Mouse (Mus musculus) liver, postnatal 0 days (tissue): ENCODE data around the gene Plekha1. TPM values are rescaled to one million over a fixed set of nuclear protein-coding genes. Genes with fewer than 3 reads are reported as not detected.

Experiments used
- ATAC-seq: fragments of 200-750 bp; cut with Nextera tagmentation; 2 replicates; pipeline ENCODE4 v1.8.0; 2017; ENCODE audit warnings: mild to moderate bottlenecking, moderate library complexity
- DNase-seq: peaks from one replicate; pipeline ENCODE4 v3.0.0-alpha.2; 2016
- H3K27ac ChIP-seq: fragments of 300-500 bp; sonication (generic); 2 replicates; pipeline ENCODE4 v1.5.1; 2014; ENCODE audit warnings: antibody characterized with exemption, moderate library complexity, mild to moderate bottlenecking, low read depth
- H3K27me3 ChIP-seq: fragments of 300-500 bp; sonication (generic); 2 replicates; pipeline ENCODE4 v1.6.1; 2014; ENCODE audit warnings: low read length, control low read depth, mixed read lengths; ENCODE audit not compliant: insufficient read depth
- H3K36me3 ChIP-seq: fragments of 300-500 bp; sonication (generic); replicated peaks from 2 replicates; pipeline ENCODE4 v1.6.1; 2014; ENCODE audit warnings: mild to moderate bottlenecking, control low read depth, low read length, moderate library complexity, mixed read lengths; ENCODE audit not compliant: insufficient read depth
- H3K4me1 ChIP-seq: fragments of 300-500 bp; sonication (generic); 2 replicates; pipeline ENCODE4 v1.6.1; 2014; ENCODE audit warnings: antibody characterized with exemption, mild to moderate bottlenecking, control low read depth; ENCODE audit not compliant: insufficient read depth
- H3K4me2 ChIP-seq: fragments of 300-500 bp; sonication (generic); 2 replicates; pipeline ENCODE4 v1.6.1; 2014; ENCODE audit warnings: low read depth, mild to moderate bottlenecking, low read length, moderate library complexity, mixed read lengths
- H3K4me3 ChIP-seq: fragments of 300-500 bp; sonication (generic); 2 replicates; pipeline ENCODE4 v1.5.1; 2014; ENCODE audit warnings: low read depth, low read length
- H3K9ac ChIP-seq: fragments of 300-500 bp; sonication (generic); replicated peaks from 2 replicates; pipeline ENCODE4 v1.6.1; 2014; ENCODE audit warnings: mild to moderate bottlenecking, moderate library complexity
- H3K9me3 ChIP-seq: fragments of 300-500 bp; sonication (generic); 2 replicates; pipeline ENCODE4 v1.6.1; 2016; ENCODE audit warnings: mild to moderate bottlenecking, control low read depth, low read length, mixed read lengths
- CTCF ChIP-seq: sonication (generic); IDR thresholded peaks from 2 replicates; pipeline ENCODE4 v1.5.1; 2016; ENCODE audit warnings: antibody characterized with exemption, low read depth
- EP300 ChIP-seq: IDR thresholded peaks from 2 replicates; pipeline ENCODE4 v1.6.1; 2016; ENCODE audit warnings: antibody characterized with exemption, low read depth, mild to moderate bottlenecking
- WGBS: fragments of 180-500 bp; shearing (Covaris S2); extraction: QIAGEN DNeasy Blood & Tissue Kit; methylation state at CpG from one replicate; pipeline ENCODE4 v1.1.7; 2014; ENCODE audit not compliant: insufficient replicate concordance; 5-methylcytosine and 5-hydroxymethylcytosine counted together
- polyA plus RNA-seq: library from polyadenylated mRNA; unstranded; fragments of >200 nt; fragmentation: Nextera tagmentation; extraction: Ambion mirVana; gene quantifications from 2 replicates; pipeline ENCODE4 v1.2.1, GENCODE M21; 2015

Plekha1 gene
- polyA plus RNA-seq, result 12.8 and 15.8 TPM in 2 replicates

DNA sequence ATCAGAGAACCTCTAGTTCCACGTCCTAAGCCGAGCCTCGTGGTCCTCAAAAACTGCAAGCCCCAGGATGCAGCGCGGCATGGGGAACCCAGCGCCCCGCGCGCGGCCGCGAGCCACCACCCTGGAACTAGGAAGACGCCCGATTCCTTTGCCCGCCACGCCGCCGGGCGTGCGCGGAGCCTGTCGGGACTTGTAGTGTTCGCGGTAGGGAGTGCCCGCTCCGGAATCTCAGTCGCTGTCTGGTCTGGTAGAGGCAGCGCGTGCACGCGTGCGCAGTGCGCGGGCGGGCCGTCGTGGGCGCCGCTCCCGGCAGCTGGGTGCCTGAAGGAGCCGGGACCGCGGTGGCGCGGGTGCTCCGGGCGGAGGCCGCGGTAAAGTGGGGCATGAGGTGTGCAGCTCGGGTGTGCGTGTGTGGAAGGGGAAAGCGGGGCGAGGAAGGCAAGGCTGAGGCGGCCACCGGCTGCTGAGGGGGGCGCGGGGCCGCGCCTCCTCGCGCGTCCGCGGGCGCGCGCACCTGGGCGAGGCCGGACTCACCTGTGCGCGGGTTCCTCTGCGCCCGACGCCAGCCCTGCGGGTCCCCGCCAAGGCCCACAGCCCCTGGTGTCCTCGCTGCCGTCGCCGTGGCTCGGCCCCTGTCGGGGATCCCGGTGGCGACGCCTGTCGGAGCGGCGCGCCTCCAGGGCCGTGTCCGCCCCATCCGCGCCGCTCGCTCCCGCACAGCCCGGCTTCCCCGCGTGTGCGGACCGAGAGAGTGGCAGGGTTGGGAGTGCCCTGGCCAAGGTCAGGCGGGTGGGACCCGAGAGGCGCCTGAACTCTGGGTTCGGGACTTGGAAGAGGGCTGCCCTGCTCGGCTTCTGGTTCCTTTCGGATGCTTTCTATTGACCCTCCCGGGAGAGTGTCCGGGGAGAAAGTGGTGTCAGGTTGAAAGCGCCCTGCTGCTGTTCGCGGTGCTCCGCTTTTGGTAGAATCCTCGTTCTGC, at the start of gene Plekha1:
Plekha1 (plus strand) TSS at position 144 of the 979 bp plus-strand sequence.
- TF ChIP-seq EP300 (no peak; the same call in 1 of the 2 replicates), CTCF (no peak)

GRCm38 (mm10) chr7:130816243-130816642, 49.3 kb upstream of the Plekha1 start:
- Histone ChIP-seq H3K4me2 (no peak overlapping the region), H3K4me3 (no peak overlapping the region), H3K9me3 (no peaks in the 10 kb centered on the region), H3K36me3 (no peaks in the 10 kb centered on the region), H3K27ac (no peak overlapping the region), H3K4me1 (0 out of 2 replicates have a peak, but pooled peaks cover 4% of the 10 kb centered on the region), H3K27me3 (no peaks in the 10 kb centered on the region), H3K9ac (no peak overlapping the region)
- TF ChIP-seq CTCF (no peak), EP300 (no peak)
- WGBS, result 52% methylated on average over 7 of the region's 7 CpGs
- DNase-seq (no peak), ATAC-seq (no peak)

More for the DNA sequence above, at the start of gene Plekha1:
- Histone ChIP-seq H3K9ac (peak within 1 kb of the TSS; percentile 83), H3K27me3 (no peaks in the 10 kb centered on the region), H3K9me3 (no peaks in the 10 kb centered on the region), H3K4me3 (peak within 1 kb of the TSS; percentile 77), H3K27ac (peak within 1 kb of the TSS; percentile 83), H3K36me3 (no peaks in the 10 kb centered on the region), H3K4me1 (peaks cover 4% of the 10 kb centered on the region; the same call in 1 of the 2 replicates), H3K4me2 (peak within 1 kb of the TSS; percentile 77)
- WGBS, result under 1% methylated on average over 74 of the region's 114 CpGs
- peak; percentile 98 for ATAC-seq
- peak; percentile 94 for DNase-seq

DNA sequence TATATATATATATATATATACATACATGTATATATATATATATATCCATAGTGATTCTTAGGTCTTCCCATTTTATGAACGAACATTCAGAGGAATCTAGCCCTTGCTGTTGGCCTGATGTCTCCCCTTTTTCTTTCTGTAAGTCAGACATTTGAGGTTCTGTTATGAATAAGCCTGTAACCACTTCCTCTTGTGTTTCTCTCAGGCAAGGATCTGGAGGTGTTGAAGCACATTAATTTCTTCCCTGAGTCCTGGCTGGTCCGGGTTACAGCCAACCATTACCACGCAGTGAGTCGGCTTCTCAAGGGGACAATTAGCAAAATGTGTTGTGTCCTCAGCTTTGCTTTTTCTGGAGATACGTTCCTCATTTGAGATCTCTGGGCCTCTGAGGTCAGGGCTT, 46.7 kb upstream of the Plekha1 start:
- no peak overlapping the region for H3K4me2 ChIP-seq
- H3K4me3 ChIP-seq, result no peak overlapping the region
- no peak for ATAC-seq
- WGBS, result 33% methylated on average over 5 of the region's 5 CpGs
- no peaks in the 10 kb centered on the region for H3K36me3 ChIP-seq
- 0 out of 2 replicates have a peak, but pooled peaks cover 4% of the 10 kb centered on the region for H3K4me1 ChIP-seq
- no peak for DNase-seq
- H3K27ac ChIP-seq, result no peak overlapping the region
- no peak overlapping the region for H3K9ac ChIP-seq
- no peak for TF ChIP-seq EP300
- TF ChIP-seq CTCF, result no peak
- no peaks in the 10 kb centered on the region for H3K9me3 ChIP-seq
- H3K27me3 ChIP-seq, result no peaks in the 10 kb centered on the region

DNA sequence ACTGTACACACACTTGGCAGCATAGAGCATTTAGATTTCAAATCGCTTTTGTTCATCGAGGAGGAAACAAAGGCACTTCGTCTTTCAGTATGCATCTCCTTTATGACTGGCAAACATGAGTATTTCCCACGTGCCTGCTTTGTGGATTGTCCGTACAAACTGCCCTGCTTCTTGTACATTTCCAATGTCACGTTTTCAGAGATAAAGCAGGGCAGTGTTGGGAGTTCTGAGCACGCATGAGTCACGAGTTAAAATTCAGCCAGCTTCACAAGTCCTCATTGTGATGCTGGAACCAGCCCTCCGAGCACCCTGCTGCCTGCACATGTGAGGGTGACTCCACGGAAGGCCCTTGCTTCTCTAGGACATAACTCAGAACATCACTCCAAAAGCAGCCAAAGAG, 45.9 kb upstream of the Plekha1 start:
- Histone ChIP-seq H3K36me3 (no peaks in the 10 kb centered on the region), H3K27ac (no peak overlapping the region), H3K4me2 (no peak overlapping the region), H3K4me1 (0 out of 2 replicates have a peak, but pooled peaks cover 4% of the 10 kb centered on the region), H3K4me3 (no peak overlapping the region), H3K9me3 (no peaks in the 10 kb centered on the region), H3K9ac (no peak overlapping the region), H3K27me3 (no peaks in the 10 kb centered on the region)
- ATAC-seq, result no peak
- WGBS, result 69% methylated on average over 10 of the region's 10 CpGs
- TF ChIP-seq CTCF, result no peak
- no peak for TF ChIP-seq EP300
- DNase-seq, result no peak

DNA sequence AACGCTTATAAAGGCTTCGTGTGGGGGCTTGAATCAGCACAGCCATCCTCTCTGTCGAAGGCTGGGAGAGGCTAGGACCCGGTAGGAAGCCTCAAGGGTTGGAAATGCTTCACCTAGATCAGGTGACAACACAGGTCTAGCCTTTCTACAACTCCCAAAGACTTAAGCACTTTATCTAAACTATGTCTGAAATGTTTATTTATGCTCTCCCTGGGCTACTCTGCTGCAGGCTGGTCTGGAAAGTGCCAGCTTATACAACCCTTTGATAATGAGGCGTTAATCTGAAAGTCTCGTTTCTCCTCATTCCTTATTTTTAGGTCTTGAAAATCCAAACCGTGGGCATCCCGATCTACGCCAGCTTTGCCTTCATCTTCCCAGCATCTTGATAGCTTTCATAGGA, 41.6 kb upstream of the Plekha1 start:
- Histone ChIP-seq H3K27ac (no peak overlapping the region), H3K27me3 (no peaks in the 10 kb centered on the region), H3K4me2 (no peak overlapping the region), H3K4me3 (no peak overlapping the region), H3K4me1 (no peaks in the 10 kb centered on the region), H3K9ac (no peak overlapping the region), H3K9me3 (no peaks in the 10 kb centered on the region), H3K36me3 (no peaks in the 10 kb centered on the region)
- 52% methylated on average over 9 of the region's 9 CpGs for WGBS
- ATAC-seq (no peak), DNase-seq (no peak)
- no peak for TF ChIP-seq EP300
- TF ChIP-seq CTCF, result no peak

- ATAC-seq (no peak), DNase-seq (no peak)
- H3K9me3 ChIP-seq, result no peaks in the 10 kb centered on the region
- WGBS, result 56% methylated on average over 3 of the region's 3 CpGs
- no peak overlapping the region for H3K9ac ChIP-seq
- no peak overlapping the region for H3K27ac ChIP-seq
- no peaks in the 10 kb centered on the region for H3K36me3 ChIP-seq
- H3K4me1 ChIP-seq, result no peaks in the 10 kb centered on the region
- TF ChIP-seq EP300 (no peak), CTCF (no peak)
- no peaks in the 10 kb centered on the region for H3K27me3 ChIP-seq
- H3K4me3 ChIP-seq, result no peak overlapping the region
- no peak overlapping the region for H3K4me2 ChIP-seq
These were observed 39.2 kb upstream of the Plekha1 start for GRCm38 (mm10) chr7:130826343-130826742.
